Mouse (Mus musculus): ENCODE results near the gene Tapbp.

DNA sequence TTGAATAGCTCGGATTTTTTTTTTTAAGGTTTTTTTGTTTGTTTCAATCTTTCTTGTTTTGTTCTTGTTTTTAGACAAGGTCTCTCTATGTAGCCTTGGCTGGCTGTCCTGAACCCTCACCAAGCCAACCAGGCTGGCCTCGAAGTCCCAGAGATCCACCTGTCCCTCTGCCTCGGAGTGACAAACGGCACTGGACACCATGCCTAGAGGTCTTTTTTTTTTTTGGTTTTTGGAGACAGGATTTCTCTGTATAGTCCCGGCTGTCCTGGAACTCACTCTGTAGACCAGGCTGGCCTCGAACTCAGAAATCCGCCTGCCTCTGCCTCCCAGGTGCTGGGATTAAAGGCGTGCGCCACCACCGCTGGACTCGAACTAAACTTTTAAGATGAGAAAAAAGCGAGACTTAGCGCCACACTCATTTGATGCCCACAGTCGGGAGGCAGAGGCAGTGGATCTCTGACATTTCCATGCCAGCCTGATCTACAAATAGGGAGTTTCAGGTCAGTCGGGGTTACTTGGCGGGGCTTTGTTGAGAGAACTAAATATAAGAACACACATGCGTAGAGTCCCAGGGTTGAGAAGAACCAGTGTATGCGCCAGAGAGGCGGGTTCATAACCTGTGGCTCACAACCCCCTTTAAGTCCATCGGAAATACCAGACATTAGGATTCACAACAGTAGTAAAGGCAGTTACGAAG is 12.7 kb downstream of the Tapbp start:
- no peak for TF ChIP-seq USF1 (IDR thresholded peaks at IDR 0.05; ENCODE audit: low read depth)
- TF ChIP-seq MYOD1 (IDR thresholded peaks at IDR 0.05; ENCODE audit: control insufficient read depth in 1 of 3, insufficient read length in 2 of 3, low read depth in 2 of 3), result no peak
- no peak for TF ChIP-seq POLR2A (IDR thresholded peaks at IDR 0.05; ENCODE audit: insufficient read length, low read depth)
- TF ChIP-seq E2F4 (IDR thresholded peaks at IDR 0.05; ENCODE audit: insufficient read depth), result no peak
- TF ChIP-seq POLR2AphosphoS2 (IDR thresholded peaks at IDR 0.05; ENCODE audit: insufficient read length, low read depth), result no peak
